Mouse (Mus musculus): Measurements from ENCODE around the gene Abcc1.

GRCm38 (mm10) chr16:14358531-14358930 lies 2.8 kb upstream of the Abcc1 start:
- TF ChIP-seq CTCF (IDR thresholded peaks at IDR 0.05; ENCODE audit: borderline replicate concordance, insufficient read depth, low read depth, low read length) = no peak
- no peak for TF ChIP-seq POLR2A (IDR thresholded peaks at IDR 0.05; ENCODE audit: borderline replicate concordance, insufficient read depth, low read length)

Data from cerebellum, adult 2 months (tissue).